Mouse (Mus musculus): ENCODE measurements around the gene Olfr862. TPM values are rescaled to one million over a fixed set of nuclear protein-coding genes. Genes with fewer than 3 reads are reported as not detected.

The Olfr862 gene
- polyA plus RNA-seq (2017; shearing (Covaris generic)) = under 1 TPM in 1 of 3 experiments, not detected in 2; 0.24 TPM

DNA sequence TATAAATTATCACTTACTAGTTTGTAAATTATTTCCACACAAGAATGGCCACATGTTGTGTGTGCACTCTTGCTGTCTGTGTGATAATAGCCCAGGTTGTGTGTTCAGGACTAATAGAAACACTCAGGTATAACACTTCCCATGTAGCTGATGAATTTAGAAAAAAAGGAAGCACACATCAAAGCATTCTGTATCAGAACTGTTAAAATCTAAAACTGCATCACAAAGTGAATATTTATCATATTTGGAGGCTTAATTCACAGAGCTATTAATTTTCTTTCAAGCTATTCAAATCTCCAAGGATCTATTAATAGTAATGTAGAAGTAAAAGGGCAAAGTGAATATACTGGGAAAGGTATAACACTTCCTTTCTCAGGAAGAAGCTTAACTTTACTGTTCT, at the start of gene Olfr862:
Olfr862 (minus strand) TSS at position 101 of the 400 bp plus-strand sequence.
- no peak for ATAC-seq

DNA sequence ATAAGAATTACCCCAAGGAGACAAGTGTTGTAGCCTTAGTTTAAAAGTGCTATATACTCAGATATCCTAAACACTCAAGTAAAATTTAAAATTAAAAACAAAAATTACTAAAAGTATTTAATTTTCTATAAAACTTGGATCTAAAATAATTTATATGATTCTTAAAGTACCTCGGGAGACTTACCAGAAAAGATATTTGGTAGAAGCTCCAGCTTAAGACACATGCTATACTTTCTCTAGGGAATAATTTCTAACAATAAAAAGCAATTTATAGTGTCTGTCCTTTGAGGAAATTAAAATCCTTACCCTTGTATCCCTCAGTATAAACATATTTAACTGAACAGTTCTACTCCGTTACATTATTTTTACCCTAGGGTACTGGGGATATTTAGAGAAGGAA, 28.8 kb upstream of the Olfr862 start, which contains the start of gene Olfr77:
Olfr77 (plus strand) TSS at position 301 of the 400 bp plus-strand sequence.
- ATAC-seq = no peak

DNA sequence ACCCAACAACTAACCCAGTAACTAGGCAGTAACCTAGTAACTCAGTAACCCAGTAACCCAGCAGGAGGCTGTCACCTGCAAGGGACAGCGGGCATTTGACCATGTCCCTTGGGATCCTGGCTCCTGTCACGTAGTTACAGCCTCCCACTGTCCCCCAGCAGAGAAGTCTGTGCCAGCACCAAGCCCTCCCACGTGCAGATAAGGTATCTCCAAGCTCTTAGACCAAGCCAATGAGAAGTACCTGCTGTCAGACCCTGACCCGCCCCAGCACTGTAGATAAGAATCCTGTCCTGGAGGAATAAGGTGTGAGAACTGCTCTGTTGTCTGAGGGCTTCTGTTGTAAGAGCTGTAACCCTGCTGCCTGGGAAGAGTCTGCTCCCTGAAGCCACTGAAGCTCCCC, 23.4 kb upstream of the Olfr862 start:
- no peak for ATAC-seq

DNA sequence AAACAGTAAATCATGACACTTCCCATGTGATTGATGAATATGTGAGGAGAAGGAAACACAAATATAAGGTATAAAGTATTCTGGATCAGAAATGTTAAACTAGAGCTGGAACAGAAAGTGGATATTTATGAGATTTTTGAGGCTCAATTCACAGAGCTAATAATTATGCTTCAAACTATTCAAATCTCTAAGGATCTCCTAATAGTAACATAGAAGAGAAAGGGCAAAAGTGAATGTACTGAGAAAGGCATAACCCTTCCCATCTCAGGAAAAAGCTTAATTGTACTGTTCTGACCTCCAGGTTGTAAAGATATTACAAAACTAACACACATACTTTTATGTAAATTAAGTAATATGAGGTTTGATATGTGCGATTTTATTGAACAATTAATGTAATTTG, 38.2 kb downstream of the Olfr862 start, which contains the start of gene Olfr860:
Olfr860 (minus strand) TSS at position 101 of the 400 bp plus-strand sequence.
- no peak for ATAC-seq

Other genes starting within 250 kb of the Olfr862 start
- not detected for gene Olfr857, start 178.6 kb downstream of the Olfr862 start, polyA plus RNA-seq (2017; shearing (Covaris generic))
- not detected for gene Olfr58, start 107.7 kb downstream of the Olfr862 start, polyA plus RNA-seq (2017; shearing (Covaris generic))
- not detected for gene Olfr859, start 83.1 kb downstream of the Olfr862 start, polyA plus RNA-seq (2017; shearing (Covaris generic))
- gene Olfr860, start 38.3 kb downstream of the Olfr862 start, polyA plus RNA-seq (2017; shearing (Covaris generic)) = not detected
- gene Olfr77, start 28.9 kb upstream of the Olfr862 start, polyA plus RNA-seq (2017; shearing (Covaris generic)) = 1 to 10 TPM; 1.5 to 2.4 (median 1.9) TPM
- not detected for gene Olfr866, start 140.0 kb upstream of the Olfr862 start, polyA plus RNA-seq (2017; shearing (Covaris generic))
- not detected for gene Olfr867, start 169.6 kb upstream of the Olfr862 start, polyA plus RNA-seq (2017; shearing (Covaris generic))
- not detected for gene Olfr868, start 210.6 kb upstream of the Olfr862 start, polyA plus RNA-seq (2017; shearing (Covaris generic))
- gene Olfr869, start 241.0 kb upstream of the Olfr862 start, polyA plus RNA-seq (2017; shearing (Covaris generic)) = not detected

Data from inflammation-experienced regulatory T-cells, adult 6 months (primary cell).